Mouse (Mus musculus): ENCODE results near the gene Gm11733.

DNA sequence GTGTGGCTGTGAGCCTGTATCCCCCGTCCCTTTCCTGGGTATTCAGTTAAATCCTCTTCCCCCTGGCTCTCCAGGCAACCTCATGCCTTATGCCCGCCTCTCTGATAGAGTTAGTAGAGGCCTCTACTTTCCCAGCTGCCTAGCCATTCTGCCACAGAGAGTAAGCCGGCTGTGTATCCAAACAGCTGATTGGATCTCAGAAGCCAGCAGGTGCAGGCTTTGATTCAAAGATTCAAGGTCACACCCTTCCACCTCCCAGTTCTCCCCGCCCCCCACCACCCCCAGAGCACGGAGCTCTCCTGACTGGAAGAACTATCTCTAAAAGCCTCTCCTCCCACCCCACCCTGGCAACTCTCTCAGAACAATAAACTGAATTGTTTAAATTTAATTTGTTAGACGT lies 45.8 kb upstream of the Gm11733 start:
- TF ChIP-seq CTCF (IDR thresholded peaks at IDR 0.05; ENCODE audit: low read depth, low read length) (no peak), POLR2A (IDR thresholded peaks at IDR 0.05; ENCODE audit: extremely low read depth, insufficient read depth, low read length) (no peak)
